Mouse (Mus musculus) bone marrow macrophage, adult 2 months (primary cell): ENCODE results near the gene Cox8b. TPM values are rescaled to one million over a fixed set of nuclear protein-coding genes. Genes with fewer than 3 reads are reported as not detected.
A peak's percentile ranks its signal among the peaks of the same experiment; 100 is the strongest.
"Not testable (repeated sequence)": the region's sequence is repeated elsewhere in the genome, so short reads cannot be mapped to it uniquely, and the experiment has no call there.

Experiments
- H3K27ac ChIP-seq: 2 replicates; pipeline ENCODE4 v1.5.1; 2012; ENCODE audit warnings: low read depth, low read length; ENCODE audit not compliant: insufficient read depth
- H3K4me1 ChIP-seq: 2 replicates; pipeline ENCODE4 v1.6.1; 2012; ENCODE audit warnings: low read length; ENCODE audit not compliant: control insufficient read depth, insufficient read depth
- H3K4me3 ChIP-seq: 2 replicates; pipeline ENCODE4 v1.5.1; 2012; ENCODE audit warnings: mild to moderate bottlenecking, low read length, moderate library complexity; ENCODE audit not compliant: insufficient read depth
- CTCF ChIP-seq: IDR thresholded peaks from 2 replicates; pipeline ENCODE4 v1.5.1; 2012; ENCODE audit warnings: low read depth, mild to moderate bottlenecking, low read length, moderate library complexity
- POLR2A ChIP-seq: IDR thresholded peaks from 2 replicates; pipeline ENCODE4 v1.6.1; 2012; ENCODE audit warnings: mild to moderate bottlenecking, low read depth, low read length, borderline replicate concordance
- polyA plus RNA-seq: library from polyadenylated mRNA; stranded (reverse); fragments of >200 nt; gene quantifications from 2 replicates; pipeline ENCODE4 v1.2.4, GENCODE M21; 2012; ENCODE audit not compliant: missing spikeins, insufficient read depth, insufficient read length

Cox8b gene
- polyA plus RNA-seq, 1 experiment, result 2.2 TPM

- Histone ChIP-seq H3K4me1 (no peaks in the 10 kb centered on the region), H3K27ac (no peak overlapping the region), H3K4me3 (no peak overlapping the region)
- TF ChIP-seq CTCF, result no peak
- TF ChIP-seq POLR2A, result no peak
Observed at GRCm38 (mm10) chr7:140899121-140899520, 1.1 kb downstream of the Cox8b start.

GRCm38 (mm10) chr7:140897863-140898262 lies 2.4 kb downstream of the Cox8b start:
- no peaks in the 10 kb centered on the region for H3K4me1 ChIP-seq
- no peak overlapping the region for H3K4me3 ChIP-seq
- H3K27ac ChIP-seq, result no peak overlapping the region
- TF ChIP-seq POLR2A, result no peak
- no peak for TF ChIP-seq CTCF

- no peak overlapping the region for H3K27ac ChIP-seq
- no peaks in the 10 kb centered on the region for H3K4me1 ChIP-seq
- H3K4me3 ChIP-seq, result no peak overlapping the region
- TF ChIP-seq POLR2A (no peak), CTCF (no peak)
Observed at GRCm38 (mm10) chr7:140894611-140895010, 5.6 kb downstream of the Cox8b start.

GRCm38 (mm10) chr7:140894031-140894430 lies 6.2 kb downstream of the Cox8b start:
- H3K27ac ChIP-seq, result no peak overlapping the region
- TF ChIP-seq POLR2A (no peak), CTCF (no peak)
- H3K4me3 ChIP-seq, result no peak overlapping the region
- H3K4me1 ChIP-seq, result no peaks in the 10 kb centered on the region

GRCm38 (mm10) chr7:140890636-140891035 lies 9.6 kb downstream of the Cox8b start:
- H3K4me3 ChIP-seq, H3K4me1 ChIP-seq, H3K27ac ChIP-seq: not testable (repeated sequence)

GRCm38 (mm10) chr7:140882469-140882803 lies 17.8 kb downstream of the Cox8b start:
- Histone ChIP-seq H3K4me1 (peaks cover 30% of the 10 kb centered on the region), H3K27ac (peak overlapping the region; percentile 33; the same call in 1 of the 2 replicates), H3K4me3 (peak overlapping the region; percentile 84)
- TF ChIP-seq CTCF, result no peak
- TF ChIP-seq POLR2A, result no peak

GRCm38 (mm10) chr7:140881696-140882468 lies 18.4 kb downstream of the Cox8b start, which contains the start of the genes Psmd13 and Sirt3:
Gene Psmd13, plus strand, starts transcription at chr7:140881968.
Gene Sirt3, minus strand, starts transcription at chr7:140882309.
- Histone ChIP-seq H3K4me1 (peaks cover 35% of the 10 kb centered on the region), H3K27ac (peak within 1 kb of the TSS; percentile 84), H3K4me3 (peak within 1 kb of the TSS; percentile 84)
- TF ChIP-seq CTCF (no peak), POLR2A (no peak)

GRCm38 (mm10) chr7:140880865-140881515 lies 19.3 kb downstream of the Cox8b start:
- Histone ChIP-seq H3K4me3 (peak overlapping the region; percentile 84), H3K4me1 (peaks cover 44% of the 10 kb centered on the region), H3K27ac (peak overlapping the region; percentile 20; the same call in 1 of the 2 replicates)
- TF ChIP-seq POLR2A (no peak), CTCF (no peak)

GRCm38 (mm10) chr7:140880419-140880818 lies 19.8 kb downstream of the Cox8b start:
- Histone ChIP-seq H3K4me3 (peak overlapping the region; percentile 5; the same call in 1 of the 2 replicates), H3K4me1 (peaks cover 48% of the 10 kb centered on the region), H3K27ac (no peak overlapping the region)
- TF ChIP-seq CTCF (no peak), POLR2A (no peak)

GRCm38 (mm10) chr7:140879355-140879754 lies 20.9 kb downstream of the Cox8b start:
- H3K4me1 ChIP-seq, result peaks cover 55% of the 10 kb centered on the region
- H3K4me3 ChIP-seq, result peak overlapping the region; percentile 19
- TF ChIP-seq CTCF (no peak), POLR2A (no peak)
- H3K27ac ChIP-seq, result peak overlapping the region; percentile 26

GRCm38 (mm10) chr7:140877364-140877763 lies 22.9 kb downstream of the Cox8b start:
- no peak overlapping the region for H3K4me3 ChIP-seq
- TF ChIP-seq POLR2A, result no peak
- no peak for TF ChIP-seq CTCF
- H3K27ac ChIP-seq, result peak overlapping the region; percentile 33
- H3K4me1 ChIP-seq, result peaks cover 58% of the 10 kb centered on the region
